Mouse (Mus musculus) embryonic facial prominence, embryonic 12.5 days (tissue): ENCODE data around the gene Camk2b. TPM values are rescaled to one million over a fixed set of nuclear protein-coding genes. Genes with fewer than 3 reads are reported as not detected.

Experiments used
- ATAC-seq: fragments of 200-750 bp; cut with Nextera tagmentation; 2 replicates; pipeline ENCODE4 v1.8.0; 2017; ENCODE audit not compliant: insufficient number of reproducible peaks, insufficient read depth, low FRiP score, low TSS enrichment
- H3K27ac ChIP-seq: fragments of 300-500 bp; sonication (generic); 2 replicates; pipeline ENCODE4 v1.5.1; 2016; ENCODE audit warnings: mild to moderate bottlenecking
- H3K27me3 ChIP-seq: fragments of 300-500 bp; sonication (generic); 2 replicates; pipeline ENCODE4 v1.6.1; 2016; ENCODE audit warnings: mild to moderate bottlenecking, moderate library complexity
- H3K36me3 ChIP-seq: fragments of 300-500 bp; sonication (generic); 2 replicates; pipeline ENCODE4 v1.6.1; 2016; ENCODE audit warnings: mild to moderate bottlenecking
- H3K4me1 ChIP-seq: fragments of 300-500 bp; sonication (generic); 2 replicates; pipeline ENCODE4 v1.6.1; 2016
- H3K4me2 ChIP-seq: fragments of 300-500 bp; sonication (generic); replicated peaks from 2 replicates; pipeline ENCODE4 v1.6.1; 2016; ENCODE audit warnings: mild to moderate bottlenecking, moderate library complexity
- H3K4me3 ChIP-seq: fragments of 300-500 bp; sonication (generic); 2 replicates; pipeline ENCODE4 v1.5.1; 2016; ENCODE audit warnings: mild to moderate bottlenecking
- H3K9ac ChIP-seq: fragments of 300-500 bp; sonication (generic); 2 replicates; pipeline ENCODE4 v1.6.1; 2016; ENCODE audit warnings: mild to moderate bottlenecking, moderate library complexity
- H3K9me3 ChIP-seq: fragments of 300-500 bp; sonication (generic); 2 replicates; pipeline ENCODE4 v1.6.1; 2016; ENCODE audit warnings: mild to moderate bottlenecking, moderate library complexity
- WGBS: fragments of 180-500 bp; shearing (Covaris S2); methylation state at CpG from one replicate; pipeline ENCODE4 v1.1.7; 2016; 5-methylcytosine and 5-hydroxymethylcytosine counted together
- polyA plus RNA-seq: library from polyadenylated mRNA; unstranded; fragments of >200 nt; fragmentation: Nextera tagmentation; extraction: Ambion mirVana; gene quantifications from 2 replicates; pipeline ENCODE4 v1.2.1, GENCODE M21; 2016

Camk2b gene
- polyA plus RNA-seq, 1 experiment from 2014 or later = 2.4 TPM

- ATAC-seq = no peak
- 74% methylated on average over 12 of the region's 12 CpGs for whole genome bisulfite sequencing
- no peak overlapping the region for H3K27ac ChIP-seq
- H3K36me3 ChIP-seq = no peaks in the 10 kb centered on the region
- no peak overlapping the region for H3K4me3 ChIP-seq
- H3K4me2 ChIP-seq = no peak overlapping the region
- H3K9me3 ChIP-seq = no peaks in the 10 kb centered on the region
- no peak overlapping the region for H3K9ac ChIP-seq
- H3K27me3 ChIP-seq = no peaks in the 10 kb centered on the region
- H3K4me1 ChIP-seq = no peaks in the 10 kb centered on the region
These were observed 41.1 kb downstream of the Camk2b start for GRCm38 (mm10) chr11:6024923-6025652.

GRCm38 (mm10) chr11:6020897-6021839 is 45.0 kb downstream of the Camk2b start:
- Histone ChIP-seq H3K9ac (no peak overlapping the region), H3K36me3 (no peaks in the 10 kb centered on the region), H3K4me2 (no peak overlapping the region), H3K27me3 (no peaks in the 10 kb centered on the region), H3K27ac (no peak overlapping the region), H3K4me1 (no peaks in the 10 kb centered on the region), H3K4me3 (no peak overlapping the region), H3K9me3 (no peaks in the 10 kb centered on the region)
- no peak for ATAC-seq
- 80% methylated on average over 17 of the region's 17 CpGs for WGBS

GRCm38 (mm10) chr11:6020360-6020759 is 45.8 kb downstream of the Camk2b start:
- H3K4me2 ChIP-seq = no peak overlapping the region
- no peak overlapping the region for H3K4me3 ChIP-seq
- no peaks in the 10 kb centered on the region for H3K9me3 ChIP-seq
- 81% methylated on average over 5 of the region's 5 CpGs for WGBS
- H3K4me1 ChIP-seq = no peaks in the 10 kb centered on the region
- no peaks in the 10 kb centered on the region for H3K36me3 ChIP-seq
- no peak overlapping the region for H3K27ac ChIP-seq
- H3K27me3 ChIP-seq = no peaks in the 10 kb centered on the region
- H3K9ac ChIP-seq = no peak overlapping the region
- ATAC-seq = no peak

- H3K27me3 ChIP-seq = 0 out of 2 replicates have a peak, but pooled peaks cover 3% of the 10 kb centered on the region
- H3K4me3 ChIP-seq = no peak overlapping the region
- no peak overlapping the region for H3K9ac ChIP-seq
- 65% methylated on average over 7 of the region's 7 CpGs for WGBS
- no peaks in the 10 kb centered on the region for H3K4me1 ChIP-seq
- no peak overlapping the region for H3K4me2 ChIP-seq
- no peaks in the 10 kb centered on the region for H3K9me3 ChIP-seq
- no peak overlapping the region for H3K27ac ChIP-seq
- ATAC-seq = no peak
- no peaks in the 10 kb centered on the region for H3K36me3 ChIP-seq
These were observed 47.7 kb downstream of the Camk2b start for GRCm38 (mm10) chr11:6018218-6019010.

- no peaks in the 10 kb centered on the region for H3K4me1 ChIP-seq
- no peak overlapping the region for H3K9ac ChIP-seq
- H3K4me3 ChIP-seq = no peak overlapping the region
- H3K27me3 ChIP-seq = 0 out of 2 replicates have a peak, but pooled peaks cover 3% of the 10 kb centered on the region
- no peaks in the 10 kb centered on the region for H3K9me3 ChIP-seq
- H3K36me3 ChIP-seq = no peaks in the 10 kb centered on the region
- ATAC-seq = no peak
- H3K4me2 ChIP-seq = no peak overlapping the region
- WGBS = 58% methylated on average over 11 of the region's 11 CpGs
- no peak overlapping the region for H3K27ac ChIP-seq
These were observed 48.5 kb downstream of the Camk2b start for GRCm38 (mm10) chr11:6017484-6018140.

GRCm38 (mm10) chr11:6016797-6017395 is 49.3 kb downstream of the Camk2b start:
- H3K4me2 ChIP-seq = no peak overlapping the region
- no peak overlapping the region for H3K9ac ChIP-seq
- H3K36me3 ChIP-seq = no peaks in the 10 kb centered on the region
- 61% methylated on average over 9 of the region's 9 CpGs for WGBS
- no peak for ATAC-seq
- no peaks in the 10 kb centered on the region for H3K4me1 ChIP-seq
- H3K27ac ChIP-seq = no peak overlapping the region
- H3K4me3 ChIP-seq = no peak overlapping the region
- no peaks in the 10 kb centered on the region for H3K9me3 ChIP-seq
- 0 out of 2 replicates have a peak, but pooled peaks cover 3% of the 10 kb centered on the region for H3K27me3 ChIP-seq

- H3K4me2 ChIP-seq = no peak overlapping the region
- no peaks in the 10 kb centered on the region for H3K36me3 ChIP-seq
- no peaks in the 10 kb centered on the region for H3K9me3 ChIP-seq
- H3K4me3 ChIP-seq = no peak overlapping the region
- H3K27me3 ChIP-seq = 0 out of 2 replicates have a peak, but pooled peaks cover 3% of the 10 kb centered on the region
- WGBS = 0% methylated on average over 3 of the region's 3 CpGs
- no peaks in the 10 kb centered on the region for H3K4me1 ChIP-seq
- no peak overlapping the region for H3K27ac ChIP-seq
- no peak for ATAC-seq
- H3K9ac ChIP-seq = no peak overlapping the region
These were observed 49.8 kb downstream of the Camk2b start for GRCm38 (mm10) chr11:6016368-6016767.

- 79% methylated on average over 6 of the region's 6 CpGs for WGBS
These were observed 51.1 kb downstream of the Camk2b start for GRCm38 (mm10) chr11:6015011-6015431.

GRCm38 (mm10) chr11:6013359-6013758 is 52.8 kb downstream of the Camk2b start:
- H3K27ac ChIP-seq = no peak overlapping the region
- no peak for ATAC-seq
- WGBS = 72% methylated on average over 2 of the region's 2 CpGs

More at GRCm38 (mm10) chr11:6015011-6015431, 51.1 kb downstream of the Camk2b start:
- H3K36me3 ChIP-seq = no peaks in the 10 kb centered on the region
- H3K4me3 ChIP-seq = no peak overlapping the region
- no peaks in the 10 kb centered on the region for H3K9me3 ChIP-seq
- no peak for ATAC-seq
- H3K4me2 ChIP-seq = no peak overlapping the region
- H3K27me3 ChIP-seq = 0 out of 2 replicates have a peak, but pooled peaks cover 3% of the 10 kb centered on the region
- H3K4me1 ChIP-seq = no peaks in the 10 kb centered on the region
- no peak overlapping the region for H3K9ac ChIP-seq
- no peak overlapping the region for H3K27ac ChIP-seq

GRCm38 (mm10) chr11:6011879-6012278 is 54.3 kb downstream of the Camk2b start:
- no peak overlapping the region for H3K4me2 ChIP-seq
- no peak overlapping the region for H3K9ac ChIP-seq
- no peak overlapping the region for H3K27ac ChIP-seq
- H3K9me3 ChIP-seq = no peaks in the 10 kb centered on the region
- ATAC-seq = no peak
- H3K4me3 ChIP-seq = no peak overlapping the region
- H3K4me1 ChIP-seq = no peaks in the 10 kb centered on the region
- 94% methylated on average over 3 of the region's 3 CpGs for WGBS
- H3K36me3 ChIP-seq = no peaks in the 10 kb centered on the region
- H3K27me3 ChIP-seq = peaks cover 6% of the 10 kb centered on the region

More at GRCm38 (mm10) chr11:6013359-6013758, 52.8 kb downstream of the Camk2b start:
- Histone ChIP-seq H3K9me3 (no peaks in the 10 kb centered on the region), H3K9ac (no peak overlapping the region), H3K4me2 (no peak overlapping the region), H3K27me3 (peaks cover 6% of the 10 kb centered on the region), H3K4me1 (no peaks in the 10 kb centered on the region), H3K36me3 (no peaks in the 10 kb centered on the region), H3K4me3 (no peak overlapping the region)
